Mouse (Mus musculus) midbrain, embryonic 10.5 days (tissue): ENCODE data around the gene 4930578C19Rik. TPM values are rescaled to one million over a fixed set of nuclear protein-coding genes. Genes with fewer than 3 reads are reported as not detected.

Source experiments
- DNase-seq: peaks from one replicate; pipeline ENCODE4 v3.0.0-alpha.2; 2017; ENCODE audit warnings: low spot score
- H3K27ac ChIP-seq: fragments of 300-500 bp; sonication (generic); replicated peaks from 2 replicates; pipeline ENCODE4 v1.5.1; 2016; ENCODE audit warnings: mild to moderate bottlenecking
- H3K27me3 ChIP-seq: fragments of 300-500 bp; sonication (generic); 2 replicates; pipeline ENCODE4 v1.6.1; 2016; ENCODE audit warnings: low read depth, mild to moderate bottlenecking; ENCODE audit not compliant: poor library complexity, severe bottlenecking
- H3K36me3 ChIP-seq: fragments of 300-500 bp; sonication (generic); 2 replicates; pipeline ENCODE4 v1.6.1; 2016; ENCODE audit warnings: mild to moderate bottlenecking, moderate library complexity
- H3K4me1 ChIP-seq: fragments of 300-500 bp; sonication (generic); 2 replicates; pipeline ENCODE4 v1.6.1; 2016
- H3K4me3 ChIP-seq: fragments of 300-500 bp; sonication (generic); 2 replicates; pipeline ENCODE4 v1.5.1; 2016; ENCODE audit warnings: mild to moderate bottlenecking, moderate library complexity
- H3K9me3 ChIP-seq: fragments of 300-500 bp; sonication (generic); replicated peaks from 2 replicates; pipeline ENCODE4 v1.6.1; 2016; ENCODE audit warnings: mild to moderate bottlenecking
- WGBS: fragments of 180-500 bp; shearing (Covaris S2); methylation state at CpG from one replicate; pipeline ENCODE4 v1.1.7; 2016; 5-methylcytosine and 5-hydroxymethylcytosine counted together
- polyA plus RNA-seq: library from polyadenylated mRNA; unstranded; fragments of >200 nt; fragmentation: Nextera tagmentation; extraction: Ambion mirVana; gene quantifications from 2 replicates; pipeline ENCODE4 v1.2.1, GENCODE M21; 2016

4930578C19Rik gene
- polyA plus RNA-seq = 0.16 and 0.36 TPM in 2 replicates

DNA sequence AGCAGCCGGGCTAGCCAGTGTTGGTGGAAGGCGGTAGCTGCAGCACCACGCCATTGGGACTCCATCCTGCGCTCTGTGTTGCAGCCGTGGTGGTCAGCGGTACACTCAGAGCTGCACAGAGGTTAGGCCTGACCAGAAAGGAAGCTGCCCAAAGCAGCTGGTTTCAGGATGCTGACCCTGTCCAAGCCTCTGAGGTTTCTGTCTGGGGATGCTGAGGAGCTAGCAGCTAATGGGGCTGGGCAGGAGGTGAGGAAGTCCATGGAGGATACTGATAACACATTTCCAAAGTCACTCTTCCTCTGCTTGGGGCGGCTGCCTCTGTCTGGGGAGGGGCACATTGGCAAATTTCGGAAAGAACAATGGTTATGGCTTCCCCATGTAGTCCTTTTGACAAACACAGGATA lies at the start of gene 4930578C19Rik:
Gene 4930578C19Rik (minus strand): TSS at position 200 of the 404 bp plus-strand sequence.
- no peaks in the 10 kb centered on the region for H3K27me3 ChIP-seq
- H3K9me3 ChIP-seq = no peaks in the 10 kb centered on the region
- H3K4me1 ChIP-seq = no peaks in the 10 kb centered on the region
- DNase-seq = no peak
- no peak within 1 kb of the TSS for H3K4me3 ChIP-seq
- no peaks in the 10 kb centered on the region for H3K36me3 ChIP-seq
- no peak within 1 kb of the TSS for H3K27ac ChIP-seq
- WGBS = 84% methylated on average over 8 of the region's 8 CpGs

DNA sequence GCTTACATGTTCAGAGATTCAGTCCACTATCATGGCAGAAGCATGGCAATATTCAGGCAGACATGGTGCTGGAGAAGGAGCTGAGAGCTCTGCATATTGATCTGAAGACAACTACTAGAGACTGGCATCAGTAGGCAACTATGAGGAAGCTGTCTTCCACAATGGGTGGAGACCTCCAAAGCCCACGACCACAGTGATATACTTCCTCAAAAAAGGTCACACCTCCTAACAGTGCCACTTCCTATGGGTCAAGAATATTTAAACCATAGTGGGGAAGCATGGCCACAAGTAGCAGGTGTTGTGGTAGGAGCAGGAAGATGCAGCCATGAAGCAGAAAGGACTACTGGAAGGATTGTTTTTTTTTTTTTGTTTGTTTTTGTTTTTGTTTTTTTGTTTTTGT lies 6.5 kb upstream of the 4930578C19Rik start:
- no peak for DNase-seq
- H3K4me3 ChIP-seq = no peak overlapping the region
- H3K9me3 ChIP-seq = no peaks in the 10 kb centered on the region
- H3K36me3 ChIP-seq = no peaks in the 10 kb centered on the region
- 85% methylated on average over 1 of the region's 1 CpGs for WGBS
- H3K4me1 ChIP-seq = no peaks in the 10 kb centered on the region
- H3K27me3 ChIP-seq = no peaks in the 10 kb centered on the region
- no peak overlapping the region for H3K27ac ChIP-seq

DNA sequence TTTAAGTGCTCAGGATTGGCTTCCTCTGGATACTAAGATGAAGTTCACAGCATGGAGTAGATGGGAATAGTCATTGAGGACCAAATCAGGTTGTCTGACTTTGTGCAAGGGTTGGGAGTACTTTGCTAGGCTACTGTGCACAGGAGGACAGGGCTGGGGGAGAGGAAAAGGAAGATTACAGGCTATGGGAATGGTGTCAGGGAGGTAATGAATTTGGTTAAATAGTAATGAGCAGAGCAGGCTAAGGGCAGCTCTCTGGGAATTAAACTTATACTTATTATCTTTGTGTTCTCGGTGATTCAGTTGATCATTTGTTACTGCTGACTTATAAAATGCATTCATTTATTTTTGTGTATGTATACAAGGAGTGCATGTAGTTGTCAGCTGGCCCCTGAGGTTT lies 1.7 kb upstream of the 4930578C19Rik start:
- DNase-seq = no peak
- H3K4me1 ChIP-seq = no peaks in the 10 kb centered on the region
- H3K27me3 ChIP-seq = no peaks in the 10 kb centered on the region
- no peaks in the 10 kb centered on the region for H3K36me3 ChIP-seq
- no peak overlapping the region for H3K4me3 ChIP-seq
- WGBS = 92% methylated on average over 1 of the region's 1 CpGs
- H3K27ac ChIP-seq = no peak overlapping the region
- H3K9me3 ChIP-seq = no peaks in the 10 kb centered on the region

DNA sequence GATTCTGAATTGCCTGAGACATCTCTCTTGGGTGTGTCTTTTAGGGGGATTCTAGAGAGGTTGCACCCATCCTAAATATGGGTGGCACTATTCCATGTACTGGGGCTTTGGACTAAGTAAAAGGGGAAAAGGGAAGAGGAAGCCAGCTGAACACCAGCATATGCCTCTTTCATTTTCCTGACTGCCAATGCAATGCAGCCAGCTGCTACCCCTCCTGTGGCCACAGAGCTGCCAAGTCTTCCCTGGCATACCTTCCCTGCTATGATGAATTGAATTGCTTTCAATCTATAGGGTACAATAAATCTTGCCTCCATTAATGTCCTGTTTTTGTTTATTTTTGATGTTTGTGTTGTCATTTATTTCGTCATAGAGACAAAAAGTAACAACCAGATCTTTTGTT lies 9.6 kb downstream of the 4930578C19Rik start:
- Histone ChIP-seq H3K4me1 (no peaks in the 10 kb centered on the region), H3K27me3 (no peaks in the 10 kb centered on the region), H3K9me3 (no peaks in the 10 kb centered on the region), H3K4me3 (no peak overlapping the region), H3K27ac (no peak overlapping the region), H3K36me3 (no peaks in the 10 kb centered on the region)
- no peak for DNase-seq
- WGBS = 62% methylated on average over 1 of the region's 1 CpGs

DNA sequence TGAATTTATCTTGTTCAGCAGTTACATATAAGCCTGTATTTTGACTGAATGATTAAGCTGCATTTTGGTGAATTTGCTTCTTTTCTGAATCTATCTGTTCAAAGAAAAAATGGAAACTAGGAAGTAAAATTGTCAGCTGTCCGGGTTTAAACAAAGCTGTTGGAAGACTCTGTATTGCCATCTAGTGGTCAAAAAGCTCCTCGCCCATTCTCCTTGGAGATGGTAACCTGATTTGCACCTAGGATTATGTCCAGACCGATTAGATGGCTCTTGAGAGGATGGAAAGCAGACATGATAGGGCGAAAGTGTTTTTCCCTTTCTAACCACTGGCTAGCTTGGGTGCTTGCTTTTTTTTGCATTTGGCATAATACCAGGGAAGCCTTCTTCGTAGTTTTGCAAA lies 19.1 kb downstream of the 4930578C19Rik start:
- no peak overlapping the region for H3K4me3 ChIP-seq
- H3K27ac ChIP-seq = no peak overlapping the region
- H3K36me3 ChIP-seq = no peaks in the 10 kb centered on the region
- 39% methylated on average over 5 of the region's 5 CpGs for WGBS
- peak; percentile 19 for DNase-seq
- H3K27me3 ChIP-seq = no peaks in the 10 kb centered on the region
- H3K4me1 ChIP-seq = no peaks in the 10 kb centered on the region
- no peaks in the 10 kb centered on the region for H3K9me3 ChIP-seq

DNA sequence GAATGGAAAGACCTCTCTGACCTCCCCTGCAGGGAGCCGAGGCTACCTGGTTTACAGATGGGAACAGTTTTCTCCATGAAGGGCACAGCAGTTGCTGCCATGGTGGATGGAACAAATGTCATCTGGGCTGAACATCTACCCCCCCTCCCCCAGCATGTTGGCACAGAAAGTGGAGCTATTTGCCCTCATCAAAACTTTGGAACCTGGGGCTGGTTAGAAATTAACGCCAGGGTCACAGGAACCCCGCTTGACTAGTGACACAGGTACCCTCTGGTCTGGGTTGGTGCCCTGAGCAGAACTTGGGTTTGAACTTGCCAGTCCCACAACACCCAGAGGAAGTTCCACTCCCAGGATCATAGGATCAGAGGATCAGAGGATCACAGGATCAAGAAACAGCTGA lies 35.7 kb downstream of the 4930578C19Rik start:
- H3K9me3 ChIP-seq = peaks cover 4% of the 10 kb centered on the region; the same call in 1 of the 2 replicates
- WGBS = 83% methylated on average over 3 of the region's 3 CpGs
- no peak overlapping the region for H3K27ac ChIP-seq
- H3K36me3 ChIP-seq = no peaks in the 10 kb centered on the region
- H3K4me3 ChIP-seq = no peak overlapping the region
- no peaks in the 10 kb centered on the region for H3K27me3 ChIP-seq
- H3K4me1 ChIP-seq = no peaks in the 10 kb centered on the region
- DNase-seq = no peak

DNA sequence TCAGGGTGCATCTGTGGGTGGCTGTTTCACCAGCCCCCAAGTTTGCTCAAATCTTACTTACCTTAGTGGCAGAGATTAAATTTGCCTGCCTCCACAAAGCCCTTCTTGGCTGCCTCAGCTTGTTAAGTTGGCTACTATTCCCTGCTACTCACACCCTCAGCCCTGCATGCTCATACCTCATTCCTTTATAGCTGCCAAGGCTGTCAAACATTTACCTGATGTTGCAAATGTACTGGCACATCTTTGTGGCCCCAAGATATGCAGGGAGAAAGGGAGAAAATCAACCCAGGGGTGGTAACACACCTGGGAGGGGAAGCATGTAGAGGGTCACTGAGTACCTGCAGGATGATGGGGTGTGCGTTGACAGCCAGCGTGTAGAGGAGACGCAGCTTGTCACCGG lies 38.0 kb downstream of the 4930578C19Rik start:
- WGBS = 86% methylated on average over 4 of the region's 4 CpGs

DNA sequence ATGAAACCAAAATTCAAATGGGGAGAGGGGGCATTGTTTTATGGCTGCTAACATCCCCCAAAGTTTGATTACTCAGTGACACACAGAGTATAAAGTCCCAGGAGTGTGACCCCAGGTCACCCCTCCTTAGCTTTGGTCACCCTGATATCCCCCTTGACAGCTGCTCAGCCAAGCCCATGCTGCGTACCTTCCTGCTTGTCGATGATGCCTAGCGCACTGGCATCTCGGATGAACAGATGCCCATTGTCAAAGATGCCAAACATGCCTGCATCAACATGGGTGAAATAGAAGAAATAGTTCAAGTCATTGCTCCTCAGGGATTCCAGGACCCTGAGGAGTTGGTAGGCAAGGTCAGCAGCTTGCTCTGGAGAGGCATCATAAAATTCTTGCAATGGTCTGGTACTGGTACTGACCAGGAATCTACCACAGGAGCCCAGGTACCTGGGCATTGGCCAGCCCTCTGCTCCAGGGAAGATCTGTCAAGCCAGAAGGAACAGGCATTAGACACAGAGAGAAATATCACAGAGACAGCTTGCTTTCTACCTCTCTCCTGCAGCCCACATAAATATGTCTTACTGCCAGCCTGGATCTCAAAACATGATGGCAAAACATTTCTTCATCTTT lies 40.9 kb downstream of the 4930578C19Rik start:
- H3K9me3 ChIP-seq = peaks cover under 1% of the 10 kb centered on the region; the same call in 1 of the 2 replicates
- no peaks in the 10 kb centered on the region for H3K4me1 ChIP-seq
- H3K4me3 ChIP-seq = no peak overlapping the region
- WGBS = 95% methylated on average over 4 of the region's 4 CpGs
- DNase-seq = no peak
- H3K27ac ChIP-seq = no peak overlapping the region
- no peaks in the 10 kb centered on the region for H3K27me3 ChIP-seq
- H3K36me3 ChIP-seq = no peaks in the 10 kb centered on the region

More for the DNA sequence above, 38.0 kb downstream of the 4930578C19Rik start:
- Histone ChIP-seq H3K4me3 (no peak overlapping the region), H3K27me3 (no peaks in the 10 kb centered on the region), H3K9me3 (peaks cover 4% of the 10 kb centered on the region; the same call in 1 of the 2 replicates), H3K36me3 (no peaks in the 10 kb centered on the region), H3K4me1 (no peaks in the 10 kb centered on the region), H3K27ac (no peak overlapping the region)
- no peak for DNase-seq

DNA sequence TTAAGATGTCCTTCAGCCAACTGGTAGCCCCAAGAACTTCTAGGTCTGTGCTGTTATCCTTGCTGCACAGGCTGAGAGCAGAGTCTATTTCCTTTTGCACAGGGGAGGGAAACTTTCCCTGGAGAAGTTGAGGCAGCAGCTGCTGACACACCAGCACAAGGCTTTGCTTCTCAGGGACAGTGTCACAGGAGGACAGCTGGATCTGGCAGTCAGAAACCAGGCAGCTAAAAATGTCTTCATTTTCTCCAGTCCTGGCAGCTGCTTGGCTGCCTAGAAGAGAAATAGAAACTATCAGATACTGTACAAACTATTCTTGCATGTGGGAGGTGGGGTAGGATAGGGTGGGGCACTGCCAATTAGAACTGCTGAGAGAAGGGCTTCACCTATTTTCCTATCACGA lies 42.2 kb downstream of the 4930578C19Rik start:
- Histone ChIP-seq H3K4me3 (no peak overlapping the region), H3K4me1 (no peaks in the 10 kb centered on the region), H3K27me3 (no peaks in the 10 kb centered on the region), H3K9me3 (no peaks in the 10 kb centered on the region), H3K27ac (no peak overlapping the region), H3K36me3 (no peaks in the 10 kb centered on the region)
- DNase-seq = no peak
- WGBS = 52% methylated on average over 1 of the region's 1 CpGs

DNA sequence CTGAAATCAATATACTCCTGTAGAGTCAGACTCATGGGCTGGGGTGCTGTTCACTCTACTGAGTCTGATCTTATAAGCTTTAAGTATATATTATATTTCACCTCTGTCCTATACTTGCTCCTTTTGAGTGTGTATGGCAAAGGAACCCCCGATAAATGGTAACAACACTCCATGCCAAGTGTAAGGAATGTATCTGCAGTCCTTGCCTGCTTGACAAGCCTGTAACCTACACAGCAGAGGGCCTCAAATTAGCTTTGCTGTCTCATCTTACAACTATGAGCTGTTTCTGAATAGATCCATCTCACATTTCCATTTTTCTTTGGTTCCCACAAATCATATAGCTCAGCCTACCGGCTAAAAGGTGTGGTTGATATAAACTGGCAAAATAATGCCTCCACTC lies 46.6 kb downstream of the 4930578C19Rik start:
- 90% methylated on average over 2 of the region's 2 CpGs for WGBS
- Histone ChIP-seq H3K4me1 (no peaks in the 10 kb centered on the region), H3K36me3 (no peaks in the 10 kb centered on the region), H3K27ac (no peak overlapping the region), H3K4me3 (no peak overlapping the region), H3K9me3 (0 out of 2 replicates have a peak, but pooled peaks cover 5% of the 10 kb centered on the region), H3K27me3 (no peaks in the 10 kb centered on the region)
- DNase-seq = no peak

DNA sequence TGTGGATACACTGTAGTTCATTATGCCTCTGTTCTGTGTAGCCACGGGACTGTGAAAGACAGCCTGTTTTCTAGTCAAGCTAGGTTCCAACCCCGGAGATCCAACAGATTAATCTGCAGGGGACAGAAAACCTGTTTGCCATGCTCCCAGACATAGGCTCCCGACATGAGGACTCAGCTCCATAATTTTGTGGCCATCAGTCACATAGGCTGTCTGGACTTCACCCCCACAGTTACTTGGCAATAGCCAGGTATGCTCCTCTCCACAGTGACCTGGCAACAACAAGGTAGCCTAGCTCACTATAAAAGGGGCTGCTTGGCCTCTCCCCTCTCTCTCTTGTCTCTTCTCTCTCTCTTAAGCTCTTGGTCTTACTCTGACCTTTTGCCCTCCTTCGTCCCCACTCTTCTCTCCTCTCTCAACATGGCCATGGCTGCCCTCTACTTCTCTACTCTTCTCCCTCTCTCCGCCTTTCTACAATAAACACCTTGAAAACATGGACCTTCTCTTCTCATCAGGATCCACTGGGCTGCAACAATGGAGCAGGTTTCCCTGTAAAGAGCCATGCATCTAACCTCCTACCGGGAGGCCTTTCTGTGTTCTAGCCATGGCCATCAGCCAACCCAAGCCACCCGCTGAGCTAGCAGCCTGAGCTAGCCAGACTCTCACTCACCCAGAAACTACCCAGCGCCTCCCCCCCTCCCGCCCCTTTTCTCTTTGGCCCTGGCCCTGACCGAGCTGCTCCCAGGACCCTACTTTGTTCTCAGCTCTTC lies 49.9 kb downstream of the 4930578C19Rik start:
- Histone ChIP-seq H3K27ac (no peak overlapping the region), H3K27me3 (no peaks in the 10 kb centered on the region), H3K36me3 (no peaks in the 10 kb centered on the region), H3K4me1 (no peaks in the 10 kb centered on the region), H3K4me3 (no peak overlapping the region), H3K9me3 (0 out of 2 replicates have a peak, but pooled peaks cover 5% of the 10 kb centered on the region)
- WGBS = 86% methylated on average over 10 of the region's 10 CpGs
- DNase-seq = no peak

DNA sequence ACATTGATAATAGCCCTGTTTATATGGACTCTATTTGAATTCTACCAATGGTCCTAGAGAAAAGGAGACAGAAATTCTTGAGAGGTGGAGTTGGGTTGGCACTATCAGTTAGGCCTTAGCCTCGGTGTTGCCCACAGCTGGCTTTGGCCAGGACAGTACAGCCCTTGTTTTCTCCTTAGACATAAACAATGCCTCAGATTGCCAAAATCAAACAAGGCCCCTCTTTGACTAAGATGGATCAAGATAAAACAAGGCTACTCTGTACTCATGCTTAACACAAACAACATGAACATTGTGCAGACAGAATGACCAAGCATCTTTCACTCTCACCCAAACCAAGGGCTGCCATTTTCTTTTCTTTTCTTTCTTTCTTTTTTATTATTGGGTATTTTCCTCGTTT lies 51.6 kb downstream of the 4930578C19Rik start:
- Histone ChIP-seq H3K9me3 (0 out of 2 replicates have a peak, but pooled peaks cover 5% of the 10 kb centered on the region), H3K27me3 (no peaks in the 10 kb centered on the region), H3K27ac (no peak overlapping the region), H3K4me3 (no peak overlapping the region), H3K4me1 (no peaks in the 10 kb centered on the region), H3K36me3 (no peaks in the 10 kb centered on the region)
- WGBS = 84% methylated on average over 2 of the region's 2 CpGs
- DNase-seq = no peak

DNA sequence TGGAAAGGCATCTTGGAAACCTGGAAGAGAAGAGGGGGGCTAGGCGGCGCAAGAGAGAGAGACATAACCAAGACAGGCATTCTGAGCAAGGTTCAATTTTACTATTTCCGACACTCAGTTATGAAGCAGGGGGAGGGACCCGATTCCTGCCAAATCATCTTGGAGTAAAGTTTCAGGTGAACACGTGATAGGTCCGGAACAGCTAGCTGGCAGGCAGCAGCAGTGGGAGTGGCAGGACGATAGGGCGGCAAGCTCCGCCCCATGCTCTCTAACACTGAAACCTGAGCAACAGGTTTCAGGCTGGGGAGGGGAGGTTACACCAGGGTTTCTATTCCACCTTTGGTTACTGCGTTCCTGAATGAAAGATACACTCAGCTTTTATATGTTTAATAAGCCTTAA lies 58.9 kb downstream of the 4930578C19Rik start:
- Histone ChIP-seq H3K36me3 (no peaks in the 10 kb centered on the region), H3K9me3 (no peaks in the 10 kb centered on the region), H3K4me1 (no peaks in the 10 kb centered on the region), H3K27ac (no peak overlapping the region), H3K27me3 (no peaks in the 10 kb centered on the region), H3K4me3 (no peak overlapping the region)
- DNase-seq = no peak
- WGBS = 52% methylated on average over 10 of the region's 10 CpGs
